Mouse (Mus musculus) G1E (cell line): Measurements from ENCODE around the gene Bri3bp.

ENCODE experiments used
- CTCF ChIP-seq: IDR thresholded peaks from 2 replicates; pipeline ENCODE4 v1.5.1; 2012; ENCODE audit warnings: low read depth, low read length, inconsistent platforms, mixed read lengths
- GATA1 ChIP-seq: IDR thresholded peaks from 2 replicates; pipeline ENCODE4 v1.6.1; 2012; ENCODE audit warnings: borderline replicate concordance, low read length, inconsistent platforms, mixed read lengths
- POLR2AphosphoS5 ChIP-seq: IDR thresholded peaks from 2 replicates; pipeline ENCODE4 v1.6.1; 2012; ENCODE audit warnings: low read depth, low read length, inconsistent platforms; ENCODE audit not compliant: insufficient replicate concordance
- TAL1 ChIP-seq: conservative IDR thresholded peaks from 2 replicates; pipeline ENCODE4 v1.6.1; 2012; ENCODE audit warnings: low read depth, low read length, inconsistent platforms, mixed read lengths

DNA sequence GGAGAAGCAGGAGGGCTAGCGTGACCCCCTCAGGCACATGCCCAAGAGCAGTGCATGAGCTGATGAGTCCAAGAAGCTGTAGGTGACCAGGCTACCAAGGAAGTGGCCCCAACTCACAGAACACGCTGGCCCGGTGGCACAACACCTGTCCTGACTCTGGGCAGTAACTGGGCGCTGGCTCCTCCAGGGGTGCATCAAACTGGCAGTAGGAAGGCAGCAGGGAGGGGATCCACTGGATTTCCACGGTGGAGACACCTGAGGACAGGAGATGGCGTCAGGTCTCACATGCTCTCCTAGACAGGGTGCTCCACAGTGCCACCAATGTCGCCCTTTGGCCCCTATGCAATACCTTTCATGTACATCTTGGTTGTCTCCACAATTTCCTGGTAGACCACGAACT lies 25.2 kb upstream of the Bri3bp start:
- TF ChIP-seq CTCF (no peak), TAL1 (no peak), GATA1 (no peak), POLR2AphosphoS5 (no peak)
